Mouse (Mus musculus): Measurements from ENCODE around the gene Cux2. TPM values are rescaled to one million over a fixed set of nuclear protein-coding genes. Genes with fewer than 3 reads are reported as not detected.

Gene Cux2
- polyA plus RNA-seq, 1 experiment, result 3.6 TPM

- H3K27me3 ChIP-seq (replicated peaks; ENCODE audit: control insufficient read depth, insufficient read depth, low read length), result no peaks in the 10 kb centered on the region
- no peak overlapping the region for H3K4me3 ChIP-seq (ENCODE audit: insufficient read depth, low read depth, low read length)
- peak; percentile 59 for DNase-seq
- H3K4me1 ChIP-seq (ENCODE audit: control insufficient read depth, insufficient read depth, low read length), result peaks cover 7% of the 10 kb centered on the region
- 37% methylated on average over 5 of the region's 5 CpGs for WGBS
- TF ChIP-seq POLR2A (IDR thresholded peaks at IDR 0.05; ENCODE audit: low read depth, low read length) (no peak), CTCF (conservative IDR thresholded peaks at IDR 0.05; ENCODE audit: insufficient read depth, insufficient read length, low read depth, low read length) (no peak)
- no peak overlapping the region for H3K27ac ChIP-seq (ENCODE audit: insufficient read depth, low read depth, low read length)
- H3K36me3 ChIP-seq (ENCODE audit: control insufficient read depth, insufficient read depth, low read length), result no peaks in the 10 kb centered on the region
These were observed 240.2 kb downstream of the Cux2 start for GRCm38 (mm10) chr5:121809667-121810224.

GRCm38 (mm10) chr5:121808202-121808601, 241.7 kb downstream of the Cux2 start:
- H3K27ac ChIP-seq (ENCODE audit: insufficient read depth, low read depth, low read length), result no peak overlapping the region
- H3K36me3 ChIP-seq (ENCODE audit: control insufficient read depth, insufficient read depth, low read length), result peaks cover 3% of the 10 kb centered on the region; the same call in 1 of the 2 replicates
- 82% methylated on average over 2 of the region's 2 CpGs for WGBS
- TF ChIP-seq POLR2A (IDR thresholded peaks at IDR 0.05; ENCODE audit: low read depth, low read length), result no peak
- no peak for DNase-seq
- H3K27me3 ChIP-seq (replicated peaks; ENCODE audit: control insufficient read depth, insufficient read depth, low read length), result no peaks in the 10 kb centered on the region
- H3K4me1 ChIP-seq (ENCODE audit: control insufficient read depth, insufficient read depth, low read length), result peaks cover 7% of the 10 kb centered on the region
- no peak overlapping the region for H3K4me3 ChIP-seq (ENCODE audit: insufficient read depth, low read depth, low read length)

GRCm38 (mm10) chr5:121807186-121807585, 242.7 kb downstream of the Cux2 start:
- Histone ChIP-seq H3K4me3 (ENCODE audit: insufficient read depth, low read depth, low read length) (no peak overlapping the region), H3K36me3 (ENCODE audit: control insufficient read depth, insufficient read depth, low read length) (peaks cover 5% of the 10 kb centered on the region; the same call in 1 of the 2 replicates), H3K27me3 (replicated peaks; ENCODE audit: control insufficient read depth, insufficient read depth, low read length) (no peaks in the 10 kb centered on the region), H3K27ac (ENCODE audit: insufficient read depth, low read depth, low read length) (no peak overlapping the region), H3K4me1 (ENCODE audit: control insufficient read depth, insufficient read depth, low read length) (peaks cover 7% of the 10 kb centered on the region)
- DNase-seq, result no peak
- WGBS, result 71% methylated on average over 3 of the region's 3 CpGs
- no peak for TF ChIP-seq POLR2A (IDR thresholded peaks at IDR 0.05; ENCODE audit: low read depth, low read length)
- no peak for TF ChIP-seq CTCF (conservative IDR thresholded peaks at IDR 0.05; ENCODE audit: insufficient read depth, insufficient read length, low read depth, low read length)

Other genes with a start within 250 kb of the Cux2 start
- gene Sh2b3, start 212.5 kb downstream of the Cux2 start, polyA plus RNA-seq (2012; rRNA removed), result 19.7 and 20.8 TPM in 2 replicates
- gene Pheta1, start 201.1 kb downstream of the Cux2 start, polyA plus RNA-seq (2012; rRNA removed), result 19.1 and 23.4 TPM in 2 replicates
- 0.90 and 11.8 TPM in 2 replicates for gene Myl2, start 50.8 kb upstream of the Cux2 start, polyA plus RNA-seq (2012; rRNA removed)
- 0.09 and 0.14 TPM in 2 replicates for gene Ccdc63, start 90.7 kb upstream of the Cux2 start, polyA plus RNA-seq (2012; rRNA removed)
- gene Ppp1cc, start 108.2 kb upstream of the Cux2 start, polyA plus RNA-seq (2012; rRNA removed), result 75.8 and 91.5 TPM in 2 replicates
- 6.4 and 13.1 TPM in 2 replicates for gene Hvcn1, start 156.7 kb upstream of the Cux2 start, polyA plus RNA-seq (2012; rRNA removed)
- 18.2 and 23.2 TPM in 2 replicates for gene Tctn1, start 214.4 kb upstream of the Cux2 start, polyA plus RNA-seq (2012; rRNA removed)
- 28.8 and 31.7 TPM in 2 replicates for gene Pptc7, start 234.3 kb upstream of the Cux2 start, polyA plus RNA-seq (2012; rRNA removed)